Mouse (Mus musculus): ENCODE results near the gene Madd. TPM values are rescaled to one million over a fixed set of nuclear protein-coding genes. Genes with fewer than 3 reads are reported as not detected.
A peak's percentile ranks its signal among the peaks of the same experiment; 100 is the strongest.

The Madd gene
- polyA plus RNA-seq, 1 experiment from 2014 or later: 7.7 TPM

DNA sequence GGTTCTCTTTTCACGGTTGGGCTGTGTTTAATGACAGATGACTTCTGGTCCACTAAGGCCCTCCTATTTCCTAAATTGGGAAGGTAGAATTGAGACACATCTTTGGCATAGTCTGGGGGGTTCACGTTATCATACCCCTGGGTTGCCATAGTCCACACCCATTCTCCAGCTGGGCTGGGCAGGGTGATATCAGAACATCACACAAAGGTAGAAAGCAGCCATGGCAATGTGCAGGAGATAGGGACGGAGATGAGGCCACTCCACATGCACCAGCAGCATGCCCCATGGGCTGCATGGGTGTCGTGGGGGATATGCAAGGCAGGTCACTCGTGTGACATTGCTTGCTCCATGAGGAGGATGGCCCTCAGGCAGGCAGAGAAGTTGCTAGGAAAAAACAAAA is 20.1 kb downstream of the Madd start:
- peaks cover 34% of the 10 kb centered on the region for H3K36me3 ChIP-seq
- no peak for DNase-seq (ENCODE audit: low spot score)

GRCm38 (mm10) chr2:91162952-91163351 is 20.7 kb downstream of the Madd start:
- 74% methylated on average over 4 of the region's 4 CpGs for WGBS
- H3K4me3 ChIP-seq: no peak overlapping the region

More for the DNA sequence above, 20.1 kb downstream of the Madd start:
- H3K27me3 ChIP-seq (ENCODE audit: insufficient read depth, poor library complexity, severe bottlenecking): no peaks in the 10 kb centered on the region
- H3K4me3 ChIP-seq: no peak overlapping the region
- no peak overlapping the region for H3K27ac ChIP-seq
- no peaks in the 10 kb centered on the region for H3K9me3 ChIP-seq
- peaks cover 28% of the 10 kb centered on the region for H3K4me1 ChIP-seq
- WGBS: 85% methylated on average over 5 of the region's 5 CpGs

GRCm38 (mm10) chr2:91160591-91160990 is 23.0 kb downstream of the Madd start:
- peaks cover 30% of the 10 kb centered on the region for H3K4me1 ChIP-seq
- H3K4me3 ChIP-seq: no peak overlapping the region
- 54% methylated on average over 6 of the region's 6 CpGs for WGBS
- no peaks in the 10 kb centered on the region for H3K27me3 ChIP-seq (ENCODE audit: insufficient read depth, poor library complexity, severe bottlenecking)
- H3K9me3 ChIP-seq: no peaks in the 10 kb centered on the region
- no peak for DNase-seq (ENCODE audit: low spot score)
- H3K36me3 ChIP-seq: peaks cover 33% of the 10 kb centered on the region
- H3K27ac ChIP-seq: no peak overlapping the region

More at GRCm38 (mm10) chr2:91162952-91163351, 20.7 kb downstream of the Madd start:
- no peaks in the 10 kb centered on the region for H3K9me3 ChIP-seq
- DNase-seq (ENCODE audit: low spot score): no peak
- peaks cover 29% of the 10 kb centered on the region for H3K4me1 ChIP-seq
- no peak overlapping the region for H3K27ac ChIP-seq
- peaks cover 35% of the 10 kb centered on the region for H3K36me3 ChIP-seq
- H3K27me3 ChIP-seq (ENCODE audit: insufficient read depth, poor library complexity, severe bottlenecking): no peaks in the 10 kb centered on the region

GRCm38 (mm10) chr2:91157002-91157752 is 26.5 kb downstream of the Madd start:
- DNase-seq (ENCODE audit: low spot score): no peak
- Histone ChIP-seq H3K36me3 (peaks cover 31% of the 10 kb centered on the region), H3K27me3 (ENCODE audit: insufficient read depth, poor library complexity, severe bottlenecking) (no peaks in the 10 kb centered on the region), H3K27ac (no peak overlapping the region), H3K4me1 (peaks cover 15% of the 10 kb centered on the region), H3K9me3 (no peaks in the 10 kb centered on the region), H3K4me3 (no peak overlapping the region)
- 31% methylated on average over 6 of the region's 6 CpGs for WGBS

DNA sequence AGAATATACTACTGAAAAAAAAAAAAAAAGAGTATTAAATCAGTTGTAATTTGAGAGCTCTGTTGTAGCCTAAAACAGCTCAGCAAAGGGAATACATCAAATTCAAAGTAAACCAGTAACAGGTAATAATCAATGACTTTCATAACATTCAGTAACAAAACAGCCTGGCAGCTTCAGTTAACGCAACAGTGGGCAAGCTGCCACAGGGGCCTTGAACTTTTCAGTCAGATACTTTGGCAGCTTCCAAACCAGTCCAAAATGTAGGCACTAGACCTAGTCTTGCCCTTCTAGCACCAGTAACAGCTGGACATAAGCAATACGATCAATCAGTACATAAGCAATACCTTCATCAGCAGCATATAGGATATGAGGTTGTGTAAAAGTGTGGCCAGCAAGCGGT is 29.5 kb downstream of the Madd start:
- WGBS: 92% methylated on average over 3 of the region's 3 CpGs
- DNase-seq (ENCODE audit: low spot score): no peak
- peaks cover 26% of the 10 kb centered on the region; the same call in 1 of the 2 replicates for H3K36me3 ChIP-seq

GRCm38 (mm10) chr2:91152885-91153377 is 30.7 kb downstream of the Madd start:
- peaks cover 7% of the 10 kb centered on the region; the same call in 1 of the 2 replicates for H3K4me1 ChIP-seq
- H3K36me3 ChIP-seq: peaks cover 25% of the 10 kb centered on the region; the same call in 1 of the 2 replicates
- H3K27me3 ChIP-seq (ENCODE audit: insufficient read depth, poor library complexity, severe bottlenecking): no peaks in the 10 kb centered on the region
- H3K27ac ChIP-seq: no peak overlapping the region
- H3K9me3 ChIP-seq: no peaks in the 10 kb centered on the region
- 71% methylated on average over 3 of the region's 3 CpGs for WGBS
- H3K4me3 ChIP-seq: no peak overlapping the region
- no peak for DNase-seq (ENCODE audit: low spot score)

More for the DNA sequence above, 29.5 kb downstream of the Madd start:
- no peak overlapping the region for H3K27ac ChIP-seq
- no peaks in the 10 kb centered on the region for H3K9me3 ChIP-seq
- H3K4me3 ChIP-seq: no peak overlapping the region
- H3K27me3 ChIP-seq (ENCODE audit: insufficient read depth, poor library complexity, severe bottlenecking): no peaks in the 10 kb centered on the region
- peaks cover 9% of the 10 kb centered on the region; the same call in 1 of the 2 replicates for H3K4me1 ChIP-seq

- no peak for DNase-seq (ENCODE audit: low spot score)
- H3K36me3 ChIP-seq: peaks cover 23% of the 10 kb centered on the region; the same call in 1 of the 2 replicates
- 74% methylated on average over 1 of the region's 1 CpGs for WGBS
- H3K9me3 ChIP-seq: no peaks in the 10 kb centered on the region
- no peaks in the 10 kb centered on the region for H3K27me3 ChIP-seq (ENCODE audit: insufficient read depth, poor library complexity, severe bottlenecking)
- no peaks in the 10 kb centered on the region for H3K4me1 ChIP-seq
- H3K27ac ChIP-seq: no peak overlapping the region
- no peak overlapping the region for H3K4me3 ChIP-seq
Measured at GRCm38 (mm10) chr2:91151331-91151730, 32.3 kb downstream of the Madd start.

DNA sequence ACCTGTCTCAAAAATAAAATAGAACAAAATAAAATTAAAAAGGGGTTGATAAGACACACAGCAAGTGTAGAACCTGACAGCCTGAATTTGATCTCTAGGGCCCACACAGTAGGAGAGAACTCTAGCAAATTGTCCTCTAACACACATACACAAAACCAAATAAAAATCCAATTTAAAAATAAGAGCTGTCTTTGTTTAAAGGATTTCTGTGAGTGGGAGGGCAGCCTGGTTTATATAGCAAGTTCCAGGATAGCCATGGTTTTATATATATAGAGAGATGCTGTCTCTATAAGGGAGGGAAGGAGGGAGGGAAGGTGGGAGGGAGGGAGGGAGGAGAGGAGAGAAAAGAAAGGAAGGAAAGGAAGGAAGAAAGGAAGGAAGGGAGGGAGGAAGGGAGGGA is 35.5 kb downstream of the Madd start:
- Histone ChIP-seq H3K9me3 (no peaks in the 10 kb centered on the region), H3K27ac (no peak overlapping the region), H3K27me3 (ENCODE audit: insufficient read depth, poor library complexity, severe bottlenecking) (no peaks in the 10 kb centered on the region), H3K4me1 (no peaks in the 10 kb centered on the region), H3K4me3 (no peak overlapping the region), H3K36me3 (peaks cover 13% of the 10 kb centered on the region; the same call in 1 of the 2 replicates)
- no peak for DNase-seq (ENCODE audit: low spot score)

DNA sequence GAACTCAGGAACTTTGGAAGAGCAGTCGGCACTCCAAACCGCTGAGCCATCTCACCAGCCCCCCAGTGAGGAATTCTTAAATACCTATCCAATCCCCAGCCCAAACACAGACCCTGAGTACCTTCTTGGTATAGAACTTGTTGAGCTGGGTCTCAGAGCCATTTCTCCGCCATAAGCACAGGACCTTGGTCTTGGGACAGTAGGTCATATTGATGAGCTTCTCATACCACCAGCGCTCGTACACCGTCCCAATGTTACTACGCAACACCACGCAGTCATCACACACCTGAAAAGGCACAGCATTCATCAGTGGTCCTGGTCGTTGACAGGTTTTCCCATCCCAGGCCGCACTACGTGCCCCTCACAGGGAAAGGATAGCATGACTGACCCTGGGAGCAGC is 40.2 kb downstream of the Madd start:
- no peaks in the 10 kb centered on the region for H3K27me3 ChIP-seq (ENCODE audit: insufficient read depth, poor library complexity, severe bottlenecking)
- 92% methylated on average over 11 of the region's 11 CpGs for WGBS
- no peaks in the 10 kb centered on the region for H3K9me3 ChIP-seq
- H3K4me3 ChIP-seq: no peak overlapping the region
- H3K27ac ChIP-seq: no peak overlapping the region
- H3K36me3 ChIP-seq: peaks cover 14% of the 10 kb centered on the region; the same call in 1 of the 2 replicates
- 0 out of 2 replicates have a peak, but pooled peaks cover 12% of the 10 kb centered on the region for H3K4me1 ChIP-seq
- DNase-seq (ENCODE audit: low spot score): no peak

GRCm38 (mm10) chr2:91142920-91143319 is 40.7 kb downstream of the Madd start:
- no peak overlapping the region for H3K27ac ChIP-seq
- no peak for DNase-seq (ENCODE audit: low spot score)
- no peaks in the 10 kb centered on the region for H3K9me3 ChIP-seq
- no peaks in the 10 kb centered on the region for H3K27me3 ChIP-seq (ENCODE audit: insufficient read depth, poor library complexity, severe bottlenecking)
- WGBS: 83% methylated on average over 6 of the region's 6 CpGs
- H3K4me1 ChIP-seq: 0 out of 2 replicates have a peak, but pooled peaks cover 12% of the 10 kb centered on the region
- H3K36me3 ChIP-seq: peaks cover 19% of the 10 kb centered on the region; the same call in 1 of the 2 replicates
- H3K4me3 ChIP-seq: no peak overlapping the region

- no peaks in the 10 kb centered on the region for H3K9me3 ChIP-seq
- 0 out of 2 replicates have a peak, but pooled peaks cover 12% of the 10 kb centered on the region for H3K4me1 ChIP-seq
- no peak for DNase-seq (ENCODE audit: low spot score)
- no peaks in the 10 kb centered on the region for H3K27me3 ChIP-seq (ENCODE audit: insufficient read depth, poor library complexity, severe bottlenecking)
- H3K36me3 ChIP-seq: peaks cover 45% of the 10 kb centered on the region
- H3K4me3 ChIP-seq: no peak overlapping the region
- WGBS: 79% methylated on average over 8 of the region's 8 CpGs
- no peak overlapping the region for H3K27ac ChIP-seq
Measured at GRCm38 (mm10) chr2:91139764-91140163, 43.9 kb downstream of the Madd start.

DNA sequence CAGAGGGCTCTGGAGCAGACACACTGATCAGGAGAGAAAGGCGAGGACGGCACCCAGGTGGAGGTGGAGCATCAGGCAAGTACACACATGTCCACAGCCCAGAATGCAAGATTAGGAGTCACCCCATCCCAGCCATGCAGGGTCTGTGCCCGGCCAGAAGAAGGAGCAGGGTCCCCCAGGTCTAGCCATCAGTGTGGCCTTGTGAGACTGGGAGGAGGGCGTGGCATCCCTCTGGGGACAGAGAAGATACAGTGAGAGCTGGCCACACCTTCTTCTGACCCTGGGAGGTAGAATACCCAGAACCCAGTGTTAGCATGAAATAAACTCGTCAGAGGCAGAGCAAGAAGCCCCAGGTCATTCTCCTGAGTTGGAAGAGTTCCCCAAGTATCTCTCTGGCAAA is 44.3 kb downstream of the Madd start:
- 61% methylated on average over 5 of the region's 5 CpGs for WGBS
- peaks cover 49% of the 10 kb centered on the region for H3K36me3 ChIP-seq
- 0 out of 2 replicates have a peak overlapping the region, but pooled peaks have one; percentile 12 for H3K27ac ChIP-seq
- DNase-seq (ENCODE audit: low spot score): no peak
- H3K27me3 ChIP-seq (ENCODE audit: insufficient read depth, poor library complexity, severe bottlenecking): no peaks in the 10 kb centered on the region
- H3K4me3 ChIP-seq: no peak overlapping the region
- no peaks in the 10 kb centered on the region for H3K9me3 ChIP-seq
- H3K4me1 ChIP-seq: 0 out of 2 replicates have a peak, but pooled peaks cover 12% of the 10 kb centered on the region

DNA sequence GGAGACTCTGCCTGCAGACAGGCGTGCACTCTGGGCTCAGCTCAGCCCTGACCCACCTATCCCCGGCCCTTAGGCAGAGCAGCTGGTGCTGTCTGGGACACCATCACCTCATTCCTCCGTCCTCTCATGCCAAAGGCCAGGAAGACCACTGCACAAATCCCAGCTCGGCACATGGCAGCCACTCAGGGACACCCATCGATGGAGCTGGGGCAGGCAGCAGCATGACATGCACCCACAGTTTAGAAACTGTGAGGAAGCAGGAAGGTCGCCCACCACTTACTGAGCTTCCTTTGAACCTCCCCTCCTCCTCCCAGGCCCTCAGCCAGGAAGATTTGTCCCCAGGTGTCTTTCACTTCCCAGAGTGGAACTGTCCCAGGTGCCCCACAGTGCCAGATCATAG is 46.2 kb downstream of the Madd start:
- no peak for DNase-seq (ENCODE audit: low spot score)
- H3K27me3 ChIP-seq (ENCODE audit: insufficient read depth, poor library complexity, severe bottlenecking): no peaks in the 10 kb centered on the region
- no peaks in the 10 kb centered on the region for H3K9me3 ChIP-seq
- 74% methylated on average over 6 of the region's 6 CpGs for WGBS
- H3K4me1 ChIP-seq: peaks cover 16% of the 10 kb centered on the region
- H3K27ac ChIP-seq: no peak overlapping the region
- no peak overlapping the region for H3K4me3 ChIP-seq
- peaks cover 64% of the 10 kb centered on the region for H3K36me3 ChIP-seq

Data from heart, embryonic 10.5 days (tissue).